Mouse (Mus musculus) fat pad, adult 2 months (tissue): ENCODE results near the gene Lrrc23.
"Not testable (repeated sequence)": the region's sequence is repeated elsewhere in the genome, so short reads cannot be mapped to it uniquely, and the experiment has no call there.

ENCODE experiments used
- DNase-seq: peaks from one replicate; pipeline ENCODE4 v3.0.0-alpha.2; 2011; ENCODE audit warnings: low read depth, low spot score; ENCODE audit errors: extremely low read depth

Lrrc23 gene

GRCm38 (mm10) chr6:124779222-124779983 lies at the start of gene Lrrc23:
Gene Lrrc23 (minus strand): TSS chr6:124779727.
- DNase-seq = no peak

DNA sequence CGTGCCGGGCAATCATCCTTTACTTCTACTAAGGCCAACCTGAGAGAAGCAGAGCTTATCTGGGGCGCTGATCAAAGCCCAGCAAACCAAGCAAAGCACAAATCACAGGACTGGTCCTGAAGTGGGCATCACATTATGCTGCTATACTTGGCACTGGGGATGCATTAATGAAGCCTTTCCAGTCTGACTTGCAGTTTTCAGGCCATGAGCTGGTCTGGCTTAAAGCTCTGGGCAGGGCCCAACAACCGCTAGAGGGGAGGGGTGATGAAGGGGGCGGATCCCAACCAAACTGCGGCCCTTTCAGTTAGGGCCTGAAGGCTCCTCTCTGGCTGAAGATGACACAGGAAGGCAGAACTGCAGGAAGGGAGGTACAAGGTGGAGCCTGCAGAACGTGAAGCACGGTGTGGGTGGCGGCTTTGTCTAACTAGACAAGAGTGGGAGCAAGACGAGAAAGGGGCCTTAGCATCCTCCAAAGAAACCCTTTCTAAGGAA lies 48.6 kb upstream of the Lrrc23 start:
- DNase-seq = no peak

GRCm38 (mm10) chr6:124822049-124822448 lies 42.5 kb upstream of the Lrrc23 start:
- DNase-seq = no peak

DNA sequence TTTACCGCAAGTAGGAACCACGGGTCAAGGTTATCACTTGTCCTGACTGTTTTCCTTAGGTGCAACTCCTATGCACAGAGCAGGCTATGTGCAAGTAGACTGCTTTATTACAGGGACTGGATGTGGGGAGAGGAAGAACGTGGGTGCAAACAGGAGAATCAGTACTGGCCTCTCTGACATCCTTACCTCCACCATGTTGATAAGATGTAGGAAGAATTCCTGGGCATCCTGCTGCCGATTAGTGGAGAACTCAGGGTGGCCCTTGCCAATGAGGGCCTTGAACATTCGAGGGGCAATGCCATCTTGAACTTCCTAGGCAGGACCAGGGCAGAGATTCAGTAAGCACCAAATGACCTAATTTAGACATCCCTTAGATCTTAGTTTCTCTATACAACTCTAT lies 41.4 kb upstream of the Lrrc23 start:
- DNase-seq = no peak

DNA sequence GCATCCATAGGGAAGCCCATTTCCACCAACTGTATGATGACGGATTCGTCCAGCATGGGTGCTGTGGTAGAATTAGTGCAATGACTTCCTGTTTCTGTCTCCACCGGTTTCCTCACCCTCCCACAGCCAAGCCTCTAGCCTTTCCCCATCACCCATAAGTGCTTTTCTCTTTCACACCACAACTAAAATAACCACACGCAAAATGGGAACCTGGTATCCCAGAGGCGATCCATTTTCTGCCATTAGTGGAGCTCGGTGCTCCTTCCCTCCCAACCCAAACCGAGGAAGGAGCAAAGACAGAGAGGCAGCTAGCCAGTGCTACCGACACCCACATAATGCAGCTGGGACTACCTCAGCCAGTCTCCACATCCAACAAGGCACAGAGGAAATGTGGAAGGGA lies 38.4 kb upstream of the Lrrc23 start:
- no peak for DNase-seq

- no peak for DNase-seq
Measured at GRCm38 (mm10) chr6:124817563-124817962, 38.0 kb upstream of the Lrrc23 start.

GRCm38 (mm10) chr6:124817125-124817524 lies 37.6 kb upstream of the Lrrc23 start:
- no peak for DNase-seq

DNA sequence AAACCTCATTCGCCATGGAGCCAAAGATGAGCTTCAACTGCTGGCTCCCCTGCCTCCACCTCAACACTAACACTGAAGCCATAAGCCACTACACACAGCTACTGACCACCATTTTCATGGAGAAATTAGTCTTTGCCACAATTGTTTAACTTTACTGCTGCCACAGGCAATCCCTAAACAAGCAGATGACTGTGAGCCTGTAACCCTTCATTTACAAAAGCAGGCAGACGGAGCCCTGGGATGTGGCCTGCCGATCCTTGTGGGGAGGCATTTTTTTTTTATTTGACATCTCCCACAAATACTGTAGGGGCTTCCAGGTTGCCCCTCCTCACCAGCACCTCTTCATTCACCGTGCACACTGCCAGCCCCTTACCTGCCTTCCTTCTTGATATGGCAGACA lies 37.1 kb upstream of the Lrrc23 start:
- DNase-seq = no peak

- no peak for DNase-seq
Measured at GRCm38 (mm10) chr6:124814858-124815774, 35.6 kb upstream of the Lrrc23 start.

- DNase-seq = no peak
Measured at GRCm38 (mm10) chr6:124814448-124814847, 34.9 kb upstream of the Lrrc23 start.

DNA sequence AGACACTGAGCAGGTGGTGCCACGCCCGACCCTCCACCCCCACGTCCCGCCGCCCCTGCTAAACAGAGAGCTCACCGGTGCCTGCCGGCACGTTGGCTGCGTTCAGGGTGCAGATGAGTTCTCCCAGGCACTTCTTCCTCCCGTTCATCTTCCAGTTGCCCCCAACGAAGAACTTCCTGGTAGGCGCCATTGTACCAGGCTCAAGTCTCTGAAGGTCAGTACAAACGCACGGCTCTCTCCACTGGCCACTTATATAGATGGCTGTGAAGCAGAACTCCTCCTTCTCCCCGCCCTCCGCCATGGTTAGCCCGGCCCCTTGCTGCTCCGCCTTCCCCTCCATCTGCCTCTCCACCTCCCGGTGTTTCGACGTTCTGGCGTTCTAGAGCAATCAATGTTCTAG lies 34.4 kb upstream of the Lrrc23 start, which contains the start of gene Tpi1:
Tpi1 (minus strand) TSS at position 364 of the 400 bp plus-strand sequence.
- DNase-seq = no peak

DNA sequence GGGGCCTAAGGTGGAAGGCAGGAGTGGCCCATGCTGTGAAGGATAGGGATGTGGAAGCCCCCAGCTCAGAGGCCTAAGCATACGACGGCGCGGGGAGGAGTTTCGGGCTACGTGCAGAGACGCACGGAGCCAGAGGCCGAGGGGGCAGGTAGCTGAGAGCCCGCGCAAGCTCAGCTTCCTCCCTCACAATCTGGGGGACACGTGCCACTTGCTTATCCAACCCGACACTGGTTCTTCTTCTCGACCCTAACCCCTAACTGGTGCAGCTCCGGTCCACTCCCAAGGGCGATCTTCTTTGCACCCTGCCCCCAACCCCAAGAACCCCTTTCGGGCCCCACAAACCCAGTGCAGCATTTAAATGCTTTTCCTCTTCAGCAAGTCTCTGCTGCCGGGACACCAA lies 34.0 kb upstream of the Lrrc23 start:
- DNase-seq = no peak

DNA sequence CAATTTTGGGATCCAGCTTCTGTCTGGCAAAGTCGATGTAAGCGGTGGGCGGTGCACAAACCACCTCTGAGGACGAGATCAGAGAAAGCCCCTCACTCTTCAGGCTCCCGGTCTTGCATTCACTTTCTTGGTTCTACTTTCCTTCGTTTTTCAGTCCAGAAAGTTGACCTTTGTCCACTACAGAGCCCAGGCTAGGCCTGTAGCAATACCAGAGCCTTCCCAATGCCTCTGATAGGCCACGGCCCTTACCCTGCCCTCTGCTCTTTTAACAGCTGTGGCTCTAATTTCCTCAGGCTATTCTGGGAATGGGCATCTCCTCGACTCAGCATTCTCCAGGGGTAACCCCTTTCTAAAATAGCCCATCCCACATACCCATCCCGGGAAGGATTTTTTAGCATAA lies 33.3 kb upstream of the Lrrc23 start:
- DNase-seq = no peak

- no peak for DNase-seq
Measured at GRCm38 (mm10) chr6:124811701-124812560, 32.4 kb upstream of the Lrrc23 start.

DNA sequence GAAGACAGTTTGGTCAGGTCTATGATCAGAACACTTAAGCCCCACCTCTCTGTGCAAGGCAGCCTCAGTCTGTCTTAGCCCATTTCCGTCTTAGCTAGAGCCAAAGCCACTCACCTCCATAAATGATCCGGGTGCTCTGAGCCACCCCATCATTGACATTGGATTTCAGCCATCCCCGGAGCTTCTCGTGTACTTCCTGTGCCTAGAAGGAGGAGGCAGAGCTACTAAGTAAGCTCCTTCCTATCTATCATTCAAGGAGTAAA lies 31.8 kb upstream of the Lrrc23 start:
- no peak for DNase-seq

- DNase-seq = not testable (repeated sequence)
Measured at GRCm38 (mm10) chr6:124810566-124811402, 31.3 kb upstream of the Lrrc23 start.

DNA sequence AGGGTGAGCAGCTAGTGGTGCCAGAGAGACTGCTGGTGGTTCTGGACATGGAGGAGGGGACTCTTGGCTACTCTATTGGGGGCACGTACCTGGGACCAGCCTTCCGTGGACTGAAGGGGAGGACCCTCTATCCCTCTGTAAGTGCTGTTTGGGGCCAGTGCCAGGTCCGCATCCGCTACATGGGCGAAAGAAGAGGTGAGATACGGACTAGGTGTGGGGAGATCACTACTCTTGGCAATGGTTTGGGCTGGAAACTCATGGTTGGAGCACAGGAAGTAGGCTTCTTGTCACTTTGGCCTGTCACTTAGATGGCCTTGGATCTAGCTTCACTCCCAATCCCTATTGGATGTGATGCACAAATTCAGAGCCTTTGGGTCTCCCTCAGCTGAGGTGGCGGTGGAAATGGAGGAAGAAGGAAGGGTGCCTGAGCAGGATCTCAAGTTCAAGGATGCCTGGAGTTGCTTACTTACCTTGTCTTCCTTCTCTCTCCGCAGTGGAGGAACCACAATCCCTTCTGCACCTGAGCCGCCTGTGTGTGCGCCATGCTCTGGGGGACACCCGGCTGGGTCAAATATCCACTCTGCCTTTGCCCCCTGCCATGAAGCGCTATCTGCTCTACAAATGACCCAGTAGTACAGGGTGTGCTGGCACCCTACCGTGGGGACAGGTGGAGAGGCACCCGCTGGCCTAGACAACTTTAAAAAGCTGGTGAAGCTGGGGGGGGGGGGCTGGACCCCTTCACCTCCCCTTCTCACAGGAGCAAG lies 30.4 kb upstream of the Lrrc23 start:
- DNase-seq = no peak

GRCm38 (mm10) chr6:124809052-124809774 lies 29.7 kb upstream of the Lrrc23 start:
- DNase-seq = no peak
